ENCODE assay signal across 8 mouse cellular contexts in the genomic region with DNA sequence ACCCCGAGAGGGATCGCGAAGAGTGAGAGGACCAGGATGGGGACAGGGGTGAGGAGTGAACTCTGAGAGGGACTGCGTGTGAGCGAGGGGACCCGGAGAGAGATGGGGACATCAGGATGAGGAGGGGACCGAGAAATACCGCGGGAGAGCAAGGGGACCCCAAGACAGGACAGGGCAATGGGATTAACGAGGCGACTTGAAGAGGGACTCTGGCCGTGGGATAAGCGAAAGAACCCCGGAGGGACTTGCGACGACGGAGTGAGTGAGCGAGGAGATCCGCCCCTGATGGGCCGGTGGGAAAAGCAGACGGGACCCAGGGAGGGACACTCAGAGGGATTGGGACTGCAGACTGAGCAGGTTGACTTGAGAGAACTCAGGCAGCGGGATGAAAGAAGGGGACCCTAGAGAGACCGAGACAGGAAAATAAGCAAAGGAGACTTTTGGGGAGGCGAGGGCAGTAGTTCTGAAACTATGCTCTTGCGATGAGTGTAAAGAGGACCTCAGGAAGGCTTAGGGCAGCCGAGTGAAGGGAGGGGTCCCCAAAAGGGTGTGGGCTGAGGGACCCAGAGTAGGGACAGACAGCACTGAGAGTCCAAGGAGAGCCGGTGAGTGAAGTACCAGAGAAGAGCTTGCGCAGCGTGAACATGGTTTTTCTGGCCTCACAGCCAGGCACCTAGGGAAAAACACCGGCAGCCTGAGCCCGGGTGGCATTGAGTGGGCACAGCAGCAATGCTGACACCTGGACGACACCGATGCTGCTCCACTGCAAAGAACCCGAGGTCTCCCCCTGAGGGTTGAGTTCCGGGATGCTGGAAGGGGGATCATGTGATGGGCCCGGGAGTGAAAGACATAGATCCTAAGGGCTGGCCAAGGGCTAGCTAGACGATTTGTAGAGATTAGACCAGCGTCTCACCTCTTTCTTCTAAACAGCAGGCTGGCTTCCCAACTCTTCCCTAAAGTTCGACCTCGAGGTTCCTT. TPM values are rescaled to one million over a fixed set of nuclear protein-coding genes. Genes with fewer than 3 reads are reported as not detected.
DNase-seq lines count a peak whose midpoint lies in the region; ATAC-seq and TF ChIP-seq lines count a peak whose summit lies in the region.

No protein-coding gene starts in this region.

- no peak for TF ChIP-seq RAD21 in CH12.LX (IDR thresholded peaks at IDR 0.05; ENCODE audit: low read depth, low read length)

- H3K4me3 ChIP-seq in CH12.LX (replicated peaks in 1 of 3; ENCODE audit: low read depth in 2 of 3, low read length in 2 of 3, poor library complexity in 1 of 3) = peak overlapping the region; percentile 77 to 90 (median 77)
- H3K4me3 ChIP-seq in embryonic fibroblast, embryonic 13.5 days (ENCODE audit: insufficient read depth, low read length) = peak overlapping the region; percentile 89
- H3K4me3 ChIP-seq in intestine, embryonic 15.5 days (replicated peaks) = peak overlapping the region; percentile 83
- peak overlapping the region; percentile 74 for H3K4me3 ChIP-seq in midbrain, embryonic 11.5 days (ENCODE audit: low read depth, low read length)

- in situ Hi-C loops in CH12.LX (cut with MboI; ENCODE audit: low pct_ligation_motif_present, low pct_unique_long_range_greater_than_20kb, low sequenced_read_pairs) = no loop called here

- H3K4me1 ChIP-seq in CH12.LX (ENCODE audit: control insufficient read depth in 1 of 2, insufficient read depth in 2 of 2) = peaks cover 0 to 27% of the 10 kb centered on the region in 2 experiments; a peak in 2 of 4 replicates
- H3K4me1 ChIP-seq in embryonic fibroblast, embryonic 13.5 days (ENCODE audit: control insufficient read depth, insufficient read depth, low read length) = peaks cover 2% of the 10 kb centered on the region; the same call in 1 of the 2 replicates
- H3K4me1 ChIP-seq in intestine, embryonic 15.5 days (replicated peaks) = peaks cover 15% of the 10 kb centered on the region
- peaks cover 9% of the 10 kb centered on the region for H3K4me1 ChIP-seq in midbrain, embryonic 11.5 days (ENCODE audit: control insufficient read depth, insufficient read depth, low read length)

- H3K27me3 ChIP-seq in CH12.LX (replicated peaks) = peaks cover 6% of the 10 kb centered on the region
- H3K27me3 ChIP-seq in intestine, embryonic 15.5 days (replicated peaks) = no peaks in the 10 kb centered on the region
- peaks cover 4% of the 10 kb centered on the region; the same call in 1 of the 2 replicates for H3K27me3 ChIP-seq in midbrain, embryonic 11.5 days (ENCODE audit: control insufficient read depth, insufficient read depth, low read length)

- H3K9me3 ChIP-seq in CH12.LX (replicated peaks; ENCODE audit: low read length) = no peaks in the 10 kb centered on the region
- no peaks in the 10 kb centered on the region for H3K9me3 ChIP-seq in intestine, embryonic 15.5 days
- no peaks in the 10 kb centered on the region for H3K9me3 ChIP-seq in midbrain, embryonic 11.5 days (ENCODE audit: control insufficient read depth, low read length)

- no peaks in the 10 kb centered on the region for H3K79me2 ChIP-seq in CH12.LX (replicated peaks; ENCODE audit: control insufficient read depth, extremely low read depth, insufficient read depth, poor library complexity, severe bottlenecking)

- TF ChIP-seq CTCF in CH12.LX (conservative IDR thresholded peaks at IDR 0.05 in 1 of 2, IDR thresholded peaks at IDR 0.05 in 1 of 2; ENCODE audit: low read depth in 2 of 2, low read length in 2 of 2) = no peak
- TF ChIP-seq CTCF in embryonic fibroblast, embryonic 13.5 days (IDR thresholded peaks at IDR 0.05; ENCODE audit: borderline replicate concordance, insufficient read depth, low read length) = no peak

- DNase-seq in cerebellum, postnatal 25 days = peak; percentile 38 to 49
- DNase-seq in cerebellum, adult 11 months = no peak
- no peak for DNase-seq in CH12.LX (ENCODE audit: extremely low read depth)
- peak; percentile 95 for DNase-seq in midbrain, embryonic 11.5 days (ENCODE audit: low spot score, missing footprints)
- DNase-seq in gastrocnemius, postnatal 14 days = no peak

- ATAC-seq in intestine, embryonic 15.5 days = no peak
- no peak for ATAC-seq in midbrain, embryonic 11.5 days (ENCODE audit: low FRiP score)
- no peak for ATAC-seq in granulocyte monocyte progenitor cell, adult 5-6 weeks (replicated peaks; ENCODE audit: poor library complexity, severe bottlenecking)

- H3K4me2 ChIP-seq in CH12.LX (ENCODE audit: insufficient read depth, low read depth, poor library complexity, severe bottlenecking) = peak overlapping the region; percentile 35
- peak overlapping the region; percentile 87 for H3K4me2 ChIP-seq in intestine, embryonic 15.5 days (replicated peaks)
- peak overlapping the region; percentile 89 for H3K4me2 ChIP-seq in midbrain, embryonic 11.5 days

- no peak overlapping the region for H3K27ac ChIP-seq in CH12.LX (ENCODE audit: insufficient read depth, low read depth)
- H3K27ac ChIP-seq in embryonic fibroblast, embryonic 13.5 days (ENCODE audit: insufficient read depth, low read length) = no peak overlapping the region
- peak overlapping the region; percentile 54 for H3K27ac ChIP-seq in intestine, embryonic 15.5 days
- H3K27ac ChIP-seq in midbrain, embryonic 11.5 days (ENCODE audit: low read depth, low read length) = no peak overlapping the region

- no peak for TF ChIP-seq POLR2A in CH12.LX (IDR thresholded peaks at IDR 0.05; ENCODE audit: low read depth, low read length)
- TF ChIP-seq POLR2A in embryonic fibroblast, embryonic 13.5 days (IDR thresholded peaks at IDR 0.05; ENCODE audit: low read depth, low read length) = no peak

- 1% methylated on average over 40 of the region's 40 CpGs for WGBS in intestine, embryonic 15.5 days
- WGBS in midbrain, embryonic 11.5 days = 1% methylated on average over 40 of the region's 40 CpGs

- dilution Hi-C loops in CH12.LX (cut with MboI; ENCODE audit: extremely low pct_ligation_motif_present, extremely low pct_unique_long_range_greater_than_20kb, low sequenced_read_pairs) = no loop called here

- H3K36me3 ChIP-seq in CH12.LX (replicated peaks in 1 of 2; ENCODE audit: control insufficient read depth in 1 of 2, insufficient read depth in 1 of 2, low read length in 1 of 2) = peaks cover 0 to 3% of the 10 kb centered on the region in 2 experiments
- H3K36me3 ChIP-seq in intestine, embryonic 15.5 days = no peaks in the 10 kb centered on the region
- no peaks in the 10 kb centered on the region for H3K36me3 ChIP-seq in midbrain, embryonic 11.5 days (ENCODE audit: control insufficient read depth, insufficient read depth, low read length)

- TF ChIP-seq EP300 in CH12.LX (IDR thresholded peaks at IDR 0.05; ENCODE audit: low read length) = no peak

- intact Hi-C loops in gastrocnemius, postnatal 14 days (cut with DNase I; ENCODE audit: low total_unique reads) = no loop called here

- H3K9ac ChIP-seq in CH12.LX (ENCODE audit: insufficient read depth, low read depth) = peak overlapping the region; percentile 35
- H3K9ac ChIP-seq in intestine, embryonic 15.5 days = peak overlapping the region; percentile 67
- H3K9ac ChIP-seq in midbrain, embryonic 11.5 days (ENCODE audit: low read length) = peak overlapping the region; percentile 66

TF ChIP-seq in CH12.LX, 34 proteins besides CTCF, POLR2A, EP300 and RAD21:
- no peak for TF ChIP-seq CHD2 (IDR thresholded peaks at IDR 0.05; ENCODE audit: low read length)
- no peak for TF ChIP-seq CHD1 (IDR thresholded peaks at IDR 0.05; ENCODE audit: low read depth, low read length)
- TF ChIP-seq NRF1 (IDR thresholded peaks at IDR 0.05; ENCODE audit: low read depth, low read length) = no peak
- TF ChIP-seq USF2 (conservative IDR thresholded peaks at IDR 0.05; ENCODE audit: low read depth, low read length) = no peak
- no peak for TF ChIP-seq UBTF (IDR thresholded peaks at IDR 0.05; ENCODE audit: low read depth, low read length)
- TF ChIP-seq MEF2A (IDR thresholded peaks at IDR 0.05; ENCODE audit: borderline replicate concordance, low read depth, low read length) = no peak
- TF ChIP-seq ZKSCAN1 (IDR thresholded peaks at IDR 0.05; ENCODE audit: borderline replicate concordance, low read depth, low read length) = no peak
- no peak for TF ChIP-seq TCF12 (IDR thresholded peaks at IDR 0.05; ENCODE audit: low read depth, low read length)
- no peak for TF ChIP-seq SMC3 (IDR thresholded peaks at IDR 0.05; ENCODE audit: low read depth, low read length)
- no peak for TF ChIP-seq MAFK (IDR thresholded peaks at IDR 0.05; ENCODE audit: insufficient replicate concordance, low read length)
- no peak for TF ChIP-seq ELF1 (IDR thresholded peaks at IDR 0.05; ENCODE audit: low read depth, low read length)
- TF ChIP-seq JUN (IDR thresholded peaks at IDR 0.05; ENCODE audit: insufficient read depth, low read depth, low read length) = no peak
- no peak for TF ChIP-seq NELFE (IDR thresholded peaks at IDR 0.05; ENCODE audit: low read depth, low read length)

RNA-seq across cellular contexts. Expression of gene Taok3, which starts 0.8 kb away (rescaled TPM):
- 17.4 and 18.6 TPM in 2 replicates for total RNA-seq in CH12.LX (2012; rRNA removed)
- 7.2 and 8.3 TPM in 2 replicates for total RNA-seq in CH12.LX (2014; rRNA removed)
- polyA plus RNA-seq in CH12.LX (2012; ENCODE audit: insufficient read length, low read depth) = 34.6 and 35.0 TPM in 2 replicates
- polyA plus RNA-seq in embryonic fibroblast, embryonic 13.5 days (2011; ENCODE audit: insufficient read length, low read depth, missing spikeins) = 25.1 and 33.9 TPM in 2 replicates
- 44.9 and 45.0 TPM in 2 replicates for polyA plus RNA-seq in intestine, embryonic 15.5 days (2015; fragmentation: Nextera tagmentation; extraction: Ambion mirVana)
- 19.3 and 19.7 TPM in 2 replicates for polyA plus RNA-seq in midbrain, embryonic 11.5 days (2014; fragmentation: Nextera tagmentation; extraction: Ambion mirVana)
- total RNA-seq in granulocyte monocyte progenitor cell, adult 5-6 weeks (2014; fragmentation: Nextera tagmentation) = 68.9 and 84.9 TPM in 2 replicates
- 46.1 and 49.3 TPM in 2 replicates for total RNA-seq in granulocyte monocyte progenitor cell, adult 5-6 weeks (2017)
- 1 to 10 TPM; 5.6 to 6.4 TPM for total RNA-seq in gastrocnemius, postnatal 14 days (2021)

RNA-seq across cellular contexts. Expression of gene Suds3, which starts 4.9 kb away (rescaled TPM):
- 54.2 and 64.9 TPM in 2 replicates for total RNA-seq in CH12.LX (2012; rRNA removed)
- total RNA-seq in CH12.LX (2014; rRNA removed) = 68.1 and 70.9 TPM in 2 replicates
- polyA plus RNA-seq in CH12.LX (2012; ENCODE audit: insufficient read length, low read depth) = 103 and 134 TPM in 2 replicates
- polyA plus RNA-seq in embryonic fibroblast, embryonic 13.5 days (2011; ENCODE audit: insufficient read length, low read depth, missing spikeins) = 55.7 and 72.1 TPM in 2 replicates
- polyA plus RNA-seq in intestine, embryonic 15.5 days (2015; fragmentation: Nextera tagmentation; extraction: Ambion mirVana) = 72.7 and 73.7 TPM in 2 replicates
- 49.0 and 50.3 TPM in 2 replicates for polyA plus RNA-seq in midbrain, embryonic 11.5 days (2014; fragmentation: Nextera tagmentation; extraction: Ambion mirVana)
- 46.0 and 52.2 TPM in 2 replicates for total RNA-seq in granulocyte monocyte progenitor cell, adult 5-6 weeks (2014; fragmentation: Nextera tagmentation)
- total RNA-seq in granulocyte monocyte progenitor cell, adult 5-6 weeks (2017) = 84.9 and 91.7 TPM in 2 replicates
- total RNA-seq in gastrocnemius, postnatal 14 days (2021) = 10 to 100 TPM; 40.5 to 44.4 TPM

Comparison
In these comparisons a context has a peak if more than half of its experiments do, and no peak if none do; other contexts are left out.
1. DNase-seq: peak in cerebellum, postnatal 25 days (2 of 2) and midbrain, embryonic 11.5 days (single experiment); none in cerebellum, adult 11 months (single experiment), CH12.LX (single experiment) and gastrocnemius, postnatal 14 days (single experiment).
2. H3K4me2 ChIP-seq: peak in every context shown above with its lines; median percentile 89 in midbrain, embryonic 11.5 days; 87 in intestine, embryonic 15.5 days; 35 in CH12.LX.
3. Peak in every context shown above with its lines, with median percentiles within 50 percentile points of each other: H3K4me3 ChIP-seq and H3K9ac ChIP-seq.